Mouse (Mus musculus): ENCODE measurements around the gene Nptn.

DNA sequence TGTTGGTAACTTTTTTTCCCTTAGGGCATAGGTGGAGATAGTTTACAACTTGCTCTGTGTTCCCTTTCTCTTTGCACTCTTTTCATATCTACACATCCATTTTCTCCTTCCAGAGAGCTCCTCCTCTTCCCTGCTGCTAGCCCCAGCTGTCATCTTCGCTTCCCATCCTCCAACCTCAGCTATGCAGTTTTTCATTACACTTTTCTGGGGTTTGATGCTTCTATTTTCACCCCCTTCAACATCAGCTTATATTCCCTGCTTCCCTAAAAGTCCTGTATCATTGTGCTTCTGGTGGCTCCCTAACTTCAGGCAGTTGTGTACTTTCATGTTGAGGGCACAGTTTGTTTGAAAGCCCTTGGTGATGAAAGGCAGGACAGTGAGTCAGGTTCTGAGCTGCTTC, 31.8 kb downstream of the Nptn start:
- TF ChIP-seq ZC3H11A (IDR thresholded peaks at IDR 0.05; ENCODE audit: borderline replicate concordance, low read depth, low read length) (no peak), ZNF384 (IDR thresholded peaks at IDR 0.05; ENCODE audit: low read depth, low read length) (no peak), CHD2 (IDR thresholded peaks at IDR 0.05; ENCODE audit: low read depth, low read length) (no peak), HCFC1 (IDR thresholded peaks at IDR 0.05; ENCODE audit: borderline replicate concordance, insufficient read depth, low read length) (no peak), MAFK (IDR thresholded peaks at IDR 0.05; ENCODE audit: insufficient read depth, low read depth, low read length) (no peak)
